Mouse (Mus musculus) right cerebral cortex, postnatal 25 days (tissue): Measurements from ENCODE around the gene Cdc42bpg.

Source experiments
- DNase-seq: peaks from one replicate; pipeline ENCODE4 v3.0.0; 2022

Gene Cdc42bpg

DNA sequence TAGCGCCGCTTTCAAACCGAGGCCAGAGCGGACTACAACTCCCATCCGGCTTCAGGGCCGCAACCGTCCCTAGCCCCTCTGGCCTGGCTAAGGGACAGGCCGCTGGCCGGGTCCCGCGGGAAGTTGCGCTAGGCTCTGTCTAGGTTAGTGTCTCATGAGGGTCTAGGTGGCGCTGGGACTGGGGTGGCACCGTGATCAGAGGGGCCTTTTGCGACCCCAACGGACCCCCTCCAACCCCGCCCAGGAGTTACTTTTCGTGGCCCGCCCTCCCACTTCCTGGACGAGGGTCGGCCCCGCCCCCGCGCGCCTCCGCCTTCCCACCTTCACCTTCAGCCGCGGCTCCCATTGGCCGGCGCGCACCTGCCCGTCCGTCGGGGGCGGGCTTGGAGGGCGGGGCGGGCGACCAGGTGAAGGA, at the start of gene Cdc42bpg:
TSS of gene Cdc42bpg (plus strand) at position 320 of the 415 bp plus-strand sequence.
- DNase-seq = peak; percentile 43

DNA sequence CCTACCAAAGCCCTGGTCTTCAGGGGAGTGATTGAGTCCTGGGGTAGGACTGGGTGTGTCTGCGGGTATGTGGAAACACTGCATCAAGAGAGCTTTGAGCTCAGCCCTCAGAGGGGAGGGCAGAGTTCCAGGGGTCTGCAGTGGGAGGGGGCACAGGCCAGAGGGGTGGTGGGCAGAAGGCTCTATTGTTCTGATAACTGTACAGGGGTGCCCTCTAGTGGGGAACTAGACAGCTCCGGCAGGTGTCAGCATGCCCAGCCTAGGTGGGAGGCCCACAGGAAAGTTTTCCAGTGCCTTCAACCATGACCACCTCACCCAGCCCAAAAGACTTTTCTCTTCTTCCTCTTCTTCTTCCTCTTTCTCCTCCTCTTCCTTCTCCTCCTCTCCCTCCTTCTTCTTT, 45.8 kb upstream of the Cdc42bpg start:
- no peak for DNase-seq

DNA sequence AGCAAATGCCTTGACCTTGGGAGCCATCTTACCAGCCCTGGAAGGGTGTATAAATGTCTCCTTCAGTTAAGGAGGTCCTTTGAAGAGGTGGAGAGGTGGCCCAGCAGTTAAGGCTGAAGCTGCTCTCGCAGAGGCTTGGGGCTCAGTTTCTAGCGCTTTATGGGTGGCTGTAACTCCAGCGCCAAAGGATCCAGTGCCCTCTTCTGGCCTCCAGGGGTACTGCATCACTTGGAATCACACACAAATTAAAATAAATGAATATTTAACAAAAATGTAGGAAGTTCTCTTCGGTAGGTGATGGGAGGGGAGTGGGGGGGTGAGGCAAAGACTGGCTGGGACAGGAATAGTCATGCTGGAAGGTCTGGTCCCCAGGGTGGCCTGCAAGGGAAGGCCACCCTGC, 45.3 kb upstream of the Cdc42bpg start:
- no peak for DNase-seq

DNA sequence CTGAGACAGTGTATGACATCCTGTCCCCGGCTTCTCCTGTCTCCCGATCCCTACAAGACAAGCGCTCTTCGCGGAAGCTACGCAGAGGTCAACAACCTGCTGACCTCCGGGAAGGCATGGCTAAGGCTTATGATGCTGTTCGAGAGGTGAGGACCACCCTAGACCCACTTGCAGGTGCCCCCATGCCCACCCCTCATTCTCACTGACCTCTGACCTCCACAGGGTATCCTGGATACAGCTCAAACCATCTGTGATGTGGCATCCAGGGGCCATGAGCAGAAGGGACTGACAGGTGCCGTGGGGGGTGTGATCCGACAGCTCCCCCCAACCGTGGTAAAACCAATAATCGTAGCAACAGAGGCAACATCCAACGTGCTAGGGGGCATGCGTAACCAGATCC, 44.9 kb upstream of the Cdc42bpg start:
- DNase-seq = no peak

DNA sequence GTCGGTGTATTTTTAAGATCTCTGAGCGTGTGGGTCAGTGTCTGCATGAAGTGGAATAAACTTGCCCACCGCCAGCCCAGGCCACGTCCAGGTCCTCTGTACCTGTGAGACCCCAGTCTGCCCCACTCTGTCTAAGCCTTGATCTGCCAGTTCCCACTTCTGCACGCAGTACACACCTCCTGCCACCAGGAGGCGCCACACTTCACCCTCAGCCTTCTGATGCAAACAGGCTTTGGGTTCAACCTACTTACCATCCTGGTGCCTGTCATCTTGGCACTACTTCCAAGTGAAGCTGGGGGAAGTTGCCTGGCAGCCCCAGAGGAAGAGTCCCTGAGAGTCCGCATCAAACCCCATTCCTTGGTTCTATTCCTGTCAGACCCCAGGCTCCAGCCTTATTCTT, 44.0 kb upstream of the Cdc42bpg start:
- DNase-seq = no peak

DNA sequence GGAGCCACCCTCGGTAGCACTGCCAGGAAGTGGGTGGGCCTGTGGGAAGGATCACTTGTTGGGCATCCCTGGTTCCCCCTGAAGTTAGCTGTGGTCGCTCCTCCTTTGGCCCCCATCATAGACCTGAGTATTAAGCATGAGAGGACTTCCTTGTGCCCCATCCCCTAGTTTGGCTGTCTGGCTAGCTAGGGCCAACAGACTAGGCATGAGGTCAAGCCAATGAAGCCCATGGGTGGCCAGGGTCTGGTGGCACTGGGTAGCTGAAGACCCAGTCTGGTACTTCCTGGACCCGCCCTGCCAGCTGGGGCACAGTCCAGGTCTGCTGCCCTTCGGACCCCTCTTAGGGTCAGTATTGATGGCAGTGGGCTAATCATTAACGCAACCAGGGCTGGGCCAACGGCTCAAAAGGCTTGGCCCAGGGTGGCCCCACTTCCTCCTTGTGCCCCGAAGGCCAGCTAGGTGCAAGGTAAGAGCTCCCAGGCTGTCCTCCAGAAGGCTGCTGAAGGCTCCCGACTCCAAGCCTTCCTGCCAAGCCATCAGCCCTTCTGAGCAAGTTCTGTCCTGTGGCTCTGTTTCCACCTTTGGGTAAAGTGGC, 43.3 kb upstream of the Cdc42bpg start:
- no peak for DNase-seq

DNA sequence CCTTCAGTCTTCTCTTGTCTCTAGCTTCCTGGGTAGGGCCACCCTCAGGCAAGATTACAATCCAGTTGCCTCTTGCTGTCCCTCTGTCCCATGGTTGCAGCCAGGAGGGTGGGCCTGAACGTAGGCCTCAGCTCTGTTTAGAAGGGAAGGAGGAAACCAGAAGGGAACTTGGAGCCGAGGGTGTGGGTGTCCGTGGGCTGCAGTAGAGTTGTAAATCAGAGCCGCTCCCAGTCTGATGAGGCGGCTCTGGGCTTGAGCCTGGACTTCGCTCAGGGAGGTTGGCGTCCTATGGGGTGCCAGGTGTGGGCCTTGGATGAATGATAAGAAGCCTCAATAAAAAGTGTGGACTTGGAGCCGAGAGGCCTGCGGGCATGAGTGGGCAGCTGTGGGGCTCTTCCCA, 42.1 kb upstream of the Cdc42bpg start:
- peak; percentile 44 for DNase-seq

DNA sequence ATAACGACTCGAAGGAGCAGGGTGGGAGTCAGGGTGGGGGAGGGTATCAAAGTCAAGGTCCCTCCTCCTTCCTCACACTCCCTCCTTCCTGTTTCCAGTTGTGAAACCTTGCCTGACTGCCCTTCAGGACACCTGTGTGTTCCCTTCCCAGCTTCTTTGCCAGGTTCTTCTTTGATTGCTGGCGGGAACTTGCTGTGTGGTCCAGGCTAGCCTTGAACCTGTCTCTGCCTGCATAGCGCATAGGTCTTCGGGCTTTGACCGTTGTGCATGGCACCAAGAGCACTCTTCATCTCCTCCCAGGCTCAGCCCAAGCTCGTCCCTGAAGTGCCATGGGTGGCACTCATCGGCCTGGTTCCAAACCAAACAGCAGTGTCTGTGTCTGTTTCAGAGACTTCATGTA, 41.3 kb upstream of the Cdc42bpg start:
- DNase-seq = no peak

DNA sequence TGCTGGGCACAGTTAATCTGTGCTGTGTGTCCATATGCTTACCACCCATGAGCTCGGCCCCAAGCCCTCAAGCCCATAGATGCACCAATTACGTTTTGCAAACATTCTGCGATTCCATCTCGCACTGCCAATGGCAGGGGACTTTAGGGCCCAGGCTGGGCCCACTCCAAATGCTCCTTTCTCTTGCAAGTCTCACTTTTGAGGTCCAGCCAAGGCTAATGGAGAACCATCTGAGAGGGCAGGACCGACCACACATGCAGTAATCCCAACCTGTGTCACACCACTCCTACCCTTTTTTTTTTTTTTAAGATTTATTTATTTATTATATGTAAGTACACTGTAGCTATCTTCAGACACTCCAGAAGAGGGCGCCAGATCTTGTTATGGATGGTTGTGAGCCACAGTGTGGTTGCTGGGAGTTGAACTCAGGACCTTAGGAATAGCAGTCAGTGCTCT, 40.5 kb upstream of the Cdc42bpg start:
- no peak for DNase-seq

DNA sequence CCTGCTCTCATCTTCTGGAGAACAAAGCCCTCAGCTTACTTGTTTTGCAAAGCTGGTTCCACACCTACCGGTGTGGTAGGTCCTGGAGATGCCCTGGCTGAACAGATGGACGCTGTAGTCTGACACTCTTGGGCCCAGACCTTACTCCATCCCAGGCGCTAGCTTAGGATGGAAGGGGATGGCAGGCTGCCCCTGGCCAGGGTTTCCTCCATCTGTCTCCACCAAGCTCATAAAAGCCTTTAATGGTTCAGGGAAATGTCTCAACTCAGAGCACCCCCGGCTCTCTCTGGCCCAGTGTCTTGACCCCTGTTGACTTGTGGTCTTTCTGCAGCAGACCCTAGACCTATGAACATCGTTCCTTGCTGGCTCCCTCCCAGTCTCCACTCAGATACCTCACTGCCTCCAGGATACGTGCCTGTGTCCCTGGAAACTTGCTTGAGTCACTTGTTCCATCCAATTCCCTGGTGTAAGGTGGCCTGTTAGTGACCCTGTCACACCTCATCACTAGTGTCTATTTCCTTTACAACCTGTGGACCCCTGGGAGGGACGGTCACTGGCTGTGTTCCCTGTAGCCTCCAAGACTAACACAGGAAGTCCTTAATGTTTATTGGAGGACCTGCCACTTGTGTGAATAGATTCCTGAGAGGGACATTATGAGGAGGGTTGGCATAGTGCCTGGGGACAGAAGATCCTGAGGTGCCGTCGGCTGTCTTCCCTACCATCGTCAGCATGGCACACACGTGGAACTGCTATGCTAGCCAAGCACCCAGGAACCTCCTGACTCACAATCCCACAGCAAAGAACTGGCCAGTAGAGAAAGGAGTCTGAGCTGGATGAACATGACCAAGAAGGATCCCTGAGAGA, 38.7 kb upstream of the Cdc42bpg start:
- no peak for DNase-seq

DNA sequence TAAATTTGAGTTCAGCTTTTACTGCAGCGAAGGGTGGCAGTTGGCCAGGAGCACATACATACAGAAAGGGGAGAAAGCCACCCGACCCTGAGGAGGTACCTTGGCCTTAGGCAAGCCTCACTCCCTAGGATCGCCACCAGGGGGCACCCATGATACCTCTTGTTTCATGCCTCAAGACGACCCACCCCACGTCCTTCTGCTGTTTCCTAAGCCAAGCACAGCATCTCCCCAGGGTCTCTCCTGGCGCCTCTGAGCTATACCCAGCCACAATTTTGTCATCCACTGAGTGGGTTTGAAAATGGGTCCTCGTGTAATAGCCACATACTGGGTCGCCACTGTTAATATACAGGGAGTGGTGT, 38.1 kb upstream of the Cdc42bpg start:
- DNase-seq = peak; percentile 68

DNA sequence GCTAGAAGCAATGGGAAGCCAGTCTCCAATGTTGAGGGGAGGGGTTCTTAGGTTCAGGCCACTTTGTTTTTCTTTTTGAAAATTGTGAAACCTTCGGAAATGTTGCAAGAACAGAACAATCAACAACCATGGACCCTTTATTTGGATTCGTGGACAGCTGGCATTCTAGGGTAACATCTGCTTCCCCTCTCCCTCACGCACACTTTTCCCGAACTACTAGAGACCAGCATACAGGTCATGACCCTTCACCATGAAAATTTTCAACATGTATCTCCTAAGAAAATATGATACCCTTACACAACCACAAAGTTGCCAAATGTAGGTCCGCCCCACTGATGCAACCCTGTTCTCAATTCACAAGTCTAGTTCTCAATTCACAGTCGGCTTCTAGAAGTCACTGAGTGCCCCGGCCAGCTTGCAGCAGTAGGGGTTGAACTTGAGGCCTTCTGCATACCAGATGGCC, 37.6 kb upstream of the Cdc42bpg start:
- DNase-seq = no peak

DNA sequence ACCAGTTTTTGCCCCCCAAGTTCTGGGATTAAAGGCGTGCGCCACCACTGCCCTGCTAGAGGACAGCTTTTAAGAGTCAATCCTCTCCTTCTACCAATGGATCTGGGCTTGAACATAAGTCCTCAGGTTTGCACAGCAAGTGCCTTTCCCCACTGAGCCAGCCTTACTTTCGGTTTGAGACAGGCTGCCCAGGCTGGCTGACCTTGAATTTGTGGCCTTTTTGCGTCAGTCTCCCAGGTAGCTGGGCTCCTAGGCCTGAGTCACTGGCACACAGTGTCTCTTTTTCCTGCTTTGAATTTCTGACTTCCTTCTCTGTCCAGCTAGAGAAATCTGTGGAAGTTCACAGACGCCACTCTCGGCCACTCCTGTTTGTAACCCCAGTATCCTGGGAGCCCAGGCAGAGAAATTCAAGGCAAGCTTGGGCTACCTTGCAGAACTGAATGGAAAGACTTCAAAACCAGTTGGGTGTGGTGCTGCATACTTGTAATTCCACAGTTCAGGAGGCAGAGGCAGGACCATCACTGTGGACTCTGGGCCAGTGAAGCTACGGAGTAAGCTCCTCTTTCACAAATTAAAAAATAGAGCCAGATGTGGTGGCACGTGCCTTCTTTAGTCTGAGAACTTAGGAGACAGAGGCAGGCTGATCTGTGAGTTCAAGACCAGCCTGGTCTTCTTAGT, 36.3 kb upstream of the Cdc42bpg start:
- DNase-seq = no peak

DNA sequence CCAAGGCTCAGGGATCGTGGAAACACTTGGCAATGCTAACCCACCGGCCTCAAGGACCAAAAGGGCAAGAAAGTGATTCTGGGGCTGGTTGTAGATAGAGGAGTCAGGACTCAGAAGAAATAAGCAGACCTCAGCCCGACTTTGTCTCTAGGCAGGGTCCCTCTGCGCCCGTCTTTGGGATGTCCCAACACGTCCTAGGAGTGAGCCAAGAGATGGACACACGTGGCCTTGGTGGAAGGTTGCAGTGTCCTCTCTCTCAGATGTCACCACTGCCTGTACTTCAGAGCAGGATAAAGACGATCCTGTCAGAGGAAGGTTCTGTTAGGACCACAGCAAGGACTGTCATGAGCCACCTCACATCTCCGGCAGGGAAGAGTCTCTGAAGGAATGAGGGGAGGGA, 35.6 kb upstream of the Cdc42bpg start:
- no peak for DNase-seq

DNA sequence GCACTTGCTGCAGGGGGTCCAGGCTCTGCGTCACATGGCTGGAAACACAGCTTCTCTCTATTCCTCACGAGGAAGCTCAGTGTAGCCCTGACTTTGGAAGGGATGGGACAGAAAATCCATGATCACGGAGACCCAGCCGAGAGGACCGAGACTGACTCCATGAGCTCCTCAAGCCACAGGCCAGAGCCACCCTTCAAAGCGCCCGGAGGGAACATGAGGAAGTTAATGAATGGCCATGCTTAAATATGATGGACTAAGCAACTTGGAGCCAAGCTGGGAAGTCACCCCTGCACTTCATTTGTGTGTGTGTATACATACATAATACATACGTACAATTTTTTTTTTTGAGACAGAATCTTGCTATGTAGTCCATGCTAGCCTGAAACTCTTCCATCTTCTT, 35.0 kb upstream of the Cdc42bpg start:
- DNase-seq = no peak

DNA sequence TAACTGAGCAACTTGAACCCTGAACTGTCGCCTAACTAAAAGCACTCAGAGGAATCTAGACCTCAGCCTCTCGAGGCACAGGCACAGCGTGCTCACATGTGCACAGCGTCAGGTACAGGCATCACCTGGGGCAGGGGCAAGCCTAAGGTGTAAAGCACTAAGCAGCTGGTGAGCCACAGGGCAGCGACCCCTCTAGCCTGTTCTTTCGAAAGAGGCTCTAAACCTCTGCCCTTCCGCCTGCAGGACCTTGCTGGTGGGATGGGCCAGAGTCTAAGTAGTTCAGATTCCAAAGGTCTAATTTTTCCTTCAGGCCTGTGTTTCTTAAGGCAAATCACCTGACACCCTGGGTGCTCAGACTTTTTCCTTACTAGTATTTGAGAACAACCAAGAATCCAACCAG, 34.2 kb upstream of the Cdc42bpg start:
- DNase-seq = no peak

DNA sequence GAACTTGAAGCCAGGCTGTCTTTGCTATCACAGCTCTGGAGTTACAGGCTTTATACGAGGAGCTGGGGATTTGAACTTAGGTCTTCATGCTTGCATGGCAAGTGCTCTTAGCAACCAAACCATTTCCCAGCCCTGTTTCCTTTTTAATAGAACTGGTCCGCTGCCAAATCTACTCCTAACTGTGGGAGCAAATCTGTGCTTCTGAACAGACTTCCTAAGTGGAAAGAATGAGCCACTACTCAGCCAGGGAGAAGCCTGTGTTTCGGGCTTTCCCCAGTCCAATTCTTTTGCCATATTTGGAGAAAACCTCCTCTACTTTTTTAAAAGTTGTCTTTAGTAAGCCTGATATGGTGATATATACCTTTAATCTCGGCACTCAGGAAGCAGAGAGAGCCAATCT, 33.5 kb upstream of the Cdc42bpg start:
- DNase-seq = no peak

DNA sequence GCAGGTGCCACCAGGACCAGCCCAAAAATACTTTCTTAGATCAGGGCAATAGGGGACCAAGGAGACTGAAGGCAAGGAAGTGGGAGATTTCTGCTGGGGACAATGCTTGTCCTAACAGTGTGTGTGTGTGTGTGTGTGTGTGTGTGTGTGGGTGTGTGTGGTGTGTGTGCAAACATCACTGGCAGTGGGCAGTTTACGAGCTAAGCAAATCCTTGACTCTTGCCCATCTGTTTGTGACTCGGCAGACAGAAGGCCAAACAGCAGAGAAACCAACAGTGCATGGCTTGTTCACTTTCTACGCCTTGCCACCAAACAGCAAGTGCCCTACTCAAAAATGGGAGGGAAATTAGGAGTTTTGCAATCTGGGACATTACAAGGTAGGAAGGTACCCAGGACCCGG, 32.7 kb upstream of the Cdc42bpg start:
- DNase-seq = no peak

DNA sequence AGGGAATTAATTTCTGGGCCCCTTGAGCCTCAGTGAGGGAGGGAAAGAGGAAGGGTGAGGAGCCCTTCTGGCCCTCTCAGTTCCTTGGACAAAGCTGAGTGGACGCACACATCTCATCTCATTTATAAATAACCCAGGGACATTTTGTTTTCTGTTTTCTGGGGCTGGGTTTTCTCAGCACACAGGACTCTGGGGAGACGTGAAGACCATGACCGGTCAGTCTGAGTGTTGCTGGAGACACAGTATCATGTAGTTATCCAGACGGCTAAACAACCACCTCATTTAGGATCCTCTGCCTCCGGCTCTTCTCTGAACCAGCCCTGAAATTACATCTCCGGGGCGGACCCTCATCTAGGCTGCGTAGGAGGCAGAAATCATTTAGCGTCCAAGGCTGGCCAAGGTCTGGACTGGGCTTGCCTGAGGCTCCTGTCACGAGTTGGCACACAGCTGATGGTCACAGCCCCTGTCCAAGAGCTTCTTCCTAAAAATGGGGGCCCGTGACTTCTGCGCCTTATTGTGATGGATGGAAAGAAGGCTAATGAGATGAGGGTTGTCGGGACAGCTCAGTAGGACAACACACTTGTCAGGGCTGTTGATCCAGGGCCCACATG, 32.2 kb upstream of the Cdc42bpg start:
- DNase-seq = no peak

DNA sequence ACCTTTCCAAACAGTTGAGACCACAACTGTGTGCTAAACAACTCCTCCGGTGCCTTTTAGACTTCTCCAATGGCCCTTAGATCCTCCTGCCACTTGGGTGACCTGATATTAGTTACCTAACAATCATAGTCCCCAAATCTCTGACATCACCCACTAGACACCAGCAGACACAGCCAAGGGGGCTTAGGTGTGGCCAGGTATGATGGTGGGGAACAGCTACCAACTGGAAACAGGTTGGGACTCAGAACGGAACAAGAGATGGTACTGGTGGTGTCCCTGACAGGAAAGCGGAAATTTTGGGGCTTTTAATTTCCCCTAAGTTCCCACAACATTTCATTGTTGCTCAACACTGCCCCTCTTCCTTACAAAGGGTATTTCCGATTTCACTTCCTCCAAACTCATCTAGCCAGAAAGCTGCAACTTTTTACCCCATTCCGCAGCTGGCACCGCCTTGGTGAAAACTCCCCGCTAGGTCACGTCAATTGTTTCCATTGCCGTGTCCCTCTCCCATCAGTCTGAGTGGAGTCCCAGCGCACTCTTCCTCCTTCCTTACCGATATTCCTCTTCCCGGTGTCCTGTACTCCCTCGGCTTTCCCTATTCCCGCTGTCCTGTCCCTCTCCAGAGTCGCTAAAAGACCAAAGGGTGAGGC, 30.4 kb upstream of the Cdc42bpg start:
- no peak for DNase-seq

DNA sequence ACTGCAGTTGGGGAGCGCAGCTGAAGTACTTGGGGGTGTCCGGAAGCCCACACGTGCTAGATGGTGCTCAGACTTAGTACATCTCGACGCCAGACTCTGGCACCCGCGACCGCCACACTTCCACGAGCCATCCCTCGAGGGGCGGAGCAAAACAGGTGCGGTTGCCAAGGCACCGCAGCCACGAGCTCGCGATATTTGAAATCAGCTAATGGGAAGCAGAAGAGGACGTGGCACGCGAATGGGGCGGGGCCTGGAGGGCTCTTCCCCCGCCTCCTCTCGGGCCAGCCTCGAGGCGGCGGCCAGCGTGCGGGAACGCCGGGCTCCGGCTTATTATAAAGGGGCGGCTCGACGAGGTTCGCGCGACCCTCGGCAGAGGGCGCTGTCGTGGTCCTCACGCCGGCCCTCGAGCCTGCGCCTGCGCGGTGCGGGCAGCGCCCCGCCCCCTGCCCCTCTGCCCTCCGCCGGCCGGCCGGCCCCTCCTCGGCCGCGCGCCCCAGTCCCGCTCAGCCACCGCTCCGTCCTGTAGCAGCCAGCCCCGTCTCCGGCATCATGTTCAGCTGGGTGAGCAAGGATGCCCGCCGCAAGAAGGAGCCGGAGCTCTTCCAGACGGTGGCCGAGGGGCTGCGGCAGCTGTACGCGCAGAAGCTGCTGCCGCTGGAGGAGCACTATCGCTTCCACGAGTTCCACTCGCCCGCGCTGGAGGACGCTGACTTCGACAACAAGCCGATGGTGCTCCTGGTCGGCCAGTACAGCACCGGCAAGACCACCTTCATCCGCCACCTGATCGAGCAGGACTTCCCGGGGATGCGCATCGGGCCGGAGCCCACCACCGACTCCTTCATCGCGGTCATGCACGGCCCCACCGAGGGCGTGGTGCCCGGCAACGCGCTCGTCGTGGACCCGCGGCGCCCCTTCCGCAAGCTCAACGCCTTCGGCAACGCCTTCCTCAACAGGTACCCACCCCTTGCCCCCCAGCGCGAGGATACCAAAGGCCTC, 29.5 kb upstream of the Cdc42bpg start, which contains the start of gene Ehd1:
TSS of gene Ehd1 (plus strand) at position 300 of the 996 bp plus-strand sequence.
- DNase-seq = peak; percentile 95
